Mouse (Mus musculus) lung, postnatal 25 days (tissue): ENCODE data around the gene Otop3.
"Not testable (repeated sequence)": the region's sequence is repeated elsewhere in the genome, so short reads cannot be mapped to it uniquely, and the experiment has no call there.

Experiments used
- DNase-seq: peaks from one replicate; pipeline ENCODE4 v3.0.0; 2022; ENCODE audit warnings: low spot score

Otop3 gene

DNA sequence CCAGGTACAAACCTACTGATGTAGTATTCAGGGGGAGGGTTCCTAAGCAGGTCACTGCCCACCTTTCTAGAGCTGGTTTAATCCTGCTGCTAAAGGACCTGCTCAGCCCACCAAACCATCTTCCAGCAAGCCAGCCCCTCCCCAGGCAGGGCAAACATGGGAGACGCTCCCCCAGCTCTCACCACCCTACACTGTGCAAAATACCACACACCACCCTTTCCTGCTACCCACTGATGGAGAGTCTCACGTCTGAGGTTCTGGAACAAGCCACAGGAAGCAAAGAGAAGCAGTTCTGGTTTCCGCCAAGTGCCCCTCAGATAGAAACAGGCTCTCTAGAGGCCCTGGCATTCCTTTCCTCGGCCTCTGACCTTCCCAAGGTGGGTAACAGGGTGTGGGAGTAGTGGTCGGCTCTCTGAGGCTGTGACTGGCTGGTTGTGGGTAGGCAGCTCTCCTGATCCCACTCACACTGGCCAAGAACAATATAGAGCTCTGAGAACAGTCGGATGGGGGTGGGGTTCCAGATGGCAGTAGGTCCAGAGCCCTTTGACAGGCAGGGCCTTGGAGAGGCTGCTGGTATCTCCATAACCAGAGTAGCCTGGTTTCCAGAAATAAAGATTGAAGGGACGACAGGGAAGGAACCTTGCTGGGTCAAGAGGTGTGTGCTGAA, 31.6 kb downstream of the Otop3 start:
- DNase-seq: no peak

DNA sequence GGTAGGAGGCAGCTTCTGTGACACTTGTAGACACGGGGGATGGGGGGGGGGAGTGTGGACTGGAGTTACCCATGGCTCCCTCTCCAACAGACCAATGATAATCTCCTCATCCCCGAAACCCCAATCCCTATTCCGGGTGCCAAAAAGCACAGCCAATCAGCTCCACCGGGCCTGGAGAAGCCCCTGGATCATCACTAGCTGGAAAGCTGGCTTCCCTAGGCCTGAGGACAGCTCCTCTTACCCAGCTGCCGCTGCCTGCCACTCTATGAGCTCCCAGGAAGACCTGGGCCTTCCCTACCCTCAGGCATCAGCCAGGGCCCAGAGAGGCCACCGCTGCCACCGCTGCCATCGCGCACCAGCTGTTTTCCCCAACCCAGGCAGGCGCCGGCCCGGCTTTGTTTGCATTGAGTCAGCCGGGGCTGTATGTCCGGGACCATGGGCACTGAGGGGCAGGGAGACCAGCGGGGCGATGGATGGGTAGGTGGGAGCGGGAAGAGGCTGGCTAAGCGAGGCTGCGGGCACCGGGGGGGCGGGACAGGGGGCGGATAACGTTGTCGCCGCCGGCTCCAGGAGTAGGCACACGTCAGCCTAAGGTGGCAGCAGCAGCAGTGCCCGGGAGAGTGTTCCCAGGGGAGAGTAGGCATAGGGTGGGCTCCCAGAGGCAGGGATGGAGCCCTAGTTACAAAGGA, 32.3 kb downstream of the Otop3 start:
- no peak for DNase-seq

DNA sequence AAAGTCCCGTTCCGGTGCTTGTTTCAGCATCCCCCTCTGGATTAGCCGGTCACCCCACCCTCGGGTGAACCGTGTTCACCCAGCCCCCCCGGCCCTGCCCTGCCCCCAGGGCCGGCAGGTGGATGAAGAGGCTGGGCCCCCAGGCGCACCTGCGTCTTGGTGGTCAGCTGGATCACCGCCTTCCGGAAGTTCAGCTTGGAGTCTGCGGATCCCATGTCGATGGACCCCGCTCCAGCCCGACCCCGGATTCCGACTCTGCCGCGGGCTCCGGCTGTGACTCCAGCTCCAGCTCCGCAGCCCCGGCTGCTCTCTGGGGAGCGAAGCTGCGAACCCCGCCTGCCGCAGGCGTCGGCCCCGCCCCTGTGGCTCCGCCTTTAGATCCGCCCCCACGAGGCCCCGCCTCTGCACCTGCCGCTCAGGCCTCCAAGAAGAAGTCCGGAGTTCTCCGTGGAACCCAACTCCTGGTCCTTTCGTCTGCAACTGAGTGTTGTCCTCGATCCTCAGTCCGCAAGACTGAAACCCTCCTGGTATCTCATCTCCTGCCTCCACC, 32.9 kb downstream of the Otop3 start, which contains the start of gene Hid1:
Gene Hid1 (minus strand): TSS at position 362 of the 550 bp plus-strand sequence.
- DNase-seq: peak; percentile 85

DNA sequence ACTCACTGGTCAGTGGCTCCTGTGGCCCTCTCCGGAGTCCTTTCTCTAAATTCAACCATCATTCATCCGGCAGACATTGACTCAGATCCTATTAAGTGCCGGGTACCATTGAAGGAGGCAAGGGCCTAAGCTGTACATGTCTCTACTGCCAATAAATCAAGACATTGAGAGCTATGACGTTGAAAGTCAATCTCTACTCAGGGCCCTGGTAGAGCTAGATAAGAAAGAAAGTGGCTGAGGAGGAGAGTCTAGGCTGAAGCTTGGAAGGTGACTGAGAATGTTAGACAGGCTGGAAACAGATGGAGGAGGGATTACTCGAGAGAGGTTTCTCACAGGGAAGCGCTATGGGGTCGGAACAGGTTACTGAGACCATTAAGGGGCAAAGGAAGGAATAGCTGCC, 35.8 kb downstream of the Otop3 start:
- no peak for DNase-seq

DNA sequence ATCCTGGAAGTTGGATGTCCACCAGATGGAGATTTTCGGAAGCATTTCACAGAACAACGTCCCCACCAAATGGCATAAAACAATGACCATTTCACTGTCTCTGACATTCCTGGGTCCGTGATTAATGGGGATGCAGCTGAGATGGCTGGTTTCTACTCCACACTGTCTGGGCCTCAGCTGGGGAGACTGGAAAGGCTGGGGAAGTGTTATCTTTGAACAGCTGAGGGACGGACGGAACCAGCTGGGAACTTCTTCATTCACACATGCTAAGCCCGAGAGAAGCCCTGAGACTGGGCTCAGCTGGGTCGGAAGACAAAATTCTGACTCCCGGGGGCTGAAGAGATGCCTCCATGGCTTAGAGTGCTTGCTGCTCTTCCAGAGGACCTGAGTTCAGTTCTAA, 36.8 kb downstream of the Otop3 start:
- no peak for DNase-seq

DNA sequence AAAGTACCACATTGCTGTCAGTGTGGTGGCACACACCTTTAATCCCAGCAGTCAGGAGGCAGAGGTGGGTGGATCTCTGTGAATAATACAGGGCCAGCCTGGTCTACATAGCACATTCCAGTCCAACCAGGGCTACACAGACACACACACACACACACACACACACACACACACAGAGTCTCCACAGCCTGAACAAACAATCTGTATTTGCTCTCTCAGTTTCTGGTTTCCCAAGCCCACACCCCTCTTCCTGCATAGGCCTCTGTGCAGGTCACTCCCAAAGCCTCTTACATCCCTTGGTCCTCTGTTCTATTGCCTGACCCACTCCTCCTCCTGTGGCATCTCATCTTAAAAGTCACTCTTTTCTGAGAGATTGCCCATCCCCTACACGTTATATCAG, 37.5 kb downstream of the Otop3 start:
- no peak for DNase-seq

DNA sequence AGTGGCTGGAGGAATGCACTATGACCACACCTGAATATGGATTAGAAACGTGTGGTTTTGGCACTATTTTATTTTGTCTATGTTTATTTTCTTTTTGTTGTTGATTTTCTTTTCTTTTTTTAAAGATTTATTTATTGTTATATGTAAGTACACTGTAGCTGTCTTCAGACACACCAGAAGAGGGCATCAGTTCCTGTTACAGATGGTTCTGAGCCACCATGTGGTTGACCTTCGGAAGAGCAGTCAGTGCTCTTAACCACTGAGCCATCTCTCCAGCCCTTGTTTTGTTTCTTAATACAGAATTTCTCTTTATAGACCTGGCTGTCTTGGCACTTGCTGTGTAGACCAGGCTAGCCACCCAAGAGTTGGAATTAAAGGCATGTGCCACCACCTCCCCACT, 38.2 kb downstream of the Otop3 start:
- DNase-seq: no peak

DNA sequence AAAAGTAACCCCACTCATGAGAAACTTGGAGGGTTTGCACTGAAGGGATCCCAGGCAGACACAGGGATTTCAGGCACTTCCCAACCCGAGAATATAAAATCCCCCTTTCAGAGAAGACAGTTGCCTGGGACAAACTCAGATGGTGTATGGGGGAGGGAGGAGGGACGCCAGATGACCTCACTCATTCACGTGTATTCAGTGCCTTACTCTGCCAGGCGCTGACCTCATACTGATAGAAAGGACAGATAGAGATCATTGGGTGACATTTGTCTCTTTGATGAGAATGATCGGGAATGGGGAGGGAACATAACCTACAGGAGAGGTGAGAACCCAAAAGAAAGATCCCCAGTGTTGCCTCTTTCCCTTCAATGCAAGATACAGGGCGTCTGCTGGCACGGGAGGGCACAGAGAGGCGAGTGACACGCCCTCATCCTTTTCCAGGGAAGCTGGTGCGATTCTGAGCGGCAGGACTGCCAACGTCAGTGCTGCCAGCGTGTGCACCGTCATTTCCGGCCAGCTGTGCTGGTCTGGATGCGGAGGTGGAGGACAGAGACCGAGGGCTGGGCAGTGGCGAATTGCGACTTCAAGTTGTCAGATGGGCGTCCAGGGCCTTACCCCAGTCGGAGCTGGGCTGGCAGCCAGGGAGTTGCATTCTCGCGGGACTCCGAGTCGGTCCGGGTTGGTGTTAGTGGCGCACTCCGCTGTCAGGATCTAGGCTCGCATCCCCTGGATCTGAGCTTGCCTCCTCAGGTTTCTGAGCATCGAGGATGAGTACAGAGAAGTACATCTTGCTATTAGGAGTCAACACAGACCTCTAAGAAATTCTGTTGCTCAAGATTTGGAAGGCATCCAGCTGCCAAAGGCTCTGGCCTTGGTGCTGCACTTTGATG, 39.5 kb downstream of the Otop3 start:
- peak; percentile 71 for DNase-seq

DNA sequence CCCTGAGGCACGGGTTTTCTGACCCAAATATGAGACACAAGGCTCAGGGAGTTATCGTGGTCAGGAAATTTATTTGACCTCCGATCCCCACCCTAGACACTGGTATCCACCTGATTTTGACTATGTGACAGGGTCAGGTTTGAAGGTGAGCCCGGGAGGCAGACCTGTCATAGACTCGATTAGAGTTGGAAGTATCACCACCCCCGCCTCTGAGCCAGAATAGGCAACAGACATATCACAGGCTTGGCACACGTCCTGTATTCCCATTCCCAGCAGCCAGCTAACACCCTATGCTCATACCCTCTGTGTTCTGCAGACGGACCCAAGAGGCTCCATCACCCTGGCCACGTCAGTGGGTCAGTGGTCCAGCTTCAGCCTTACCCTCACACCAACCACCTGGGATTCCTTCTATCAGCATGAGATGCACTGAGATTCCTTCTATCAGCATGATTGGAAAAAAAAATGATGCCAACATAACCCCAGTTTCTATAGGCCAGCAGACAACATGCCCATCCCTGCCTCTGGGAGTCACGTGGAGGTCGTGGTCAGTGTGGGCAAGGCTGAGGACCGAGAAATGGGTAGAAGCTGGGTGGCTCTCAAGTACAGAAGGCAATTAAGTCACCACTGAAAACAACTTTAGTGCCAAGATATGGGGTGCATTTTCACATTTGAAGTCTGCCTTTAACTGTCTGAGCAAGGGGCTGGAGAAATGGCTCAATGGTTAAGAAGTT, 40.3 kb downstream of the Otop3 start:
- no peak for DNase-seq

DNA sequence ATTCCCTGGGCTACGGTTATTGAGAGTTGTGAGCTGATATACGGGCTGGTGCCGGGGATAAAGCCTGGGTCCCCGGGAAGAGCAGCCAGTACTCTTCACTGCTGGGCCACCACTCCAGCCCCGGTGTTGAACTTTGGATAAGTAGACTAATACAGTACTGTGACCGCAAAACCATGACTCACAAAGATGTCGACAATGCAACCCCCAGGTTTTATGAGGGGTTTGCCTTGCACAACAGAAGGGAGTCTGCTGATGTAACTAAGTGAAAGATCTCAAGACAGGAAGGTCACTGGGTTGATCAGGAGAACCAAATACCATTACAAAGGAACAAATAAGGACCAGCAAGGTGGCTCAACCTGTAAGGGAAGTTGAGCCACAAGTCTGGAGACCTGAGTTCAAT, 42.2 kb downstream of the Otop3 start:
- DNase-seq: no peak

DNA sequence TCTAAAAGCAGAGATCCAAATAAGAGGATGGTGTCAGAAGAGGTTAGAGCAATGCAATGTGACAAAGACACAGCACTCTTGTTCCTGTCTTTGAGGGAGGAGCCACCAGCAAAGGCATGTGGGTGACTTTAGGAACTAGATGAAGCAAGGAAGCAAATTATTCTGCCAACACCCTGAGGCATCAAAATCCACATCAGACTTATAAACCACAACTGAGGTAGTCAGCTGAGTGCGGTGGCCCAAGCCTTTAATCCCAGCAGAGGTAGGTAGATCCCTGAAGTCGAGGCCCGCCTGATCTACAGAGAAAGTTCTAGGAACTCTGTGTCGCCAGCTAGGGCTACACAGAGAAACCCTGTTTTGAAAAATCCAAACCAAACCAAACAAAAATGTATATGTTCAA, 42.7 kb downstream of the Otop3 start:
- no peak for DNase-seq

DNA sequence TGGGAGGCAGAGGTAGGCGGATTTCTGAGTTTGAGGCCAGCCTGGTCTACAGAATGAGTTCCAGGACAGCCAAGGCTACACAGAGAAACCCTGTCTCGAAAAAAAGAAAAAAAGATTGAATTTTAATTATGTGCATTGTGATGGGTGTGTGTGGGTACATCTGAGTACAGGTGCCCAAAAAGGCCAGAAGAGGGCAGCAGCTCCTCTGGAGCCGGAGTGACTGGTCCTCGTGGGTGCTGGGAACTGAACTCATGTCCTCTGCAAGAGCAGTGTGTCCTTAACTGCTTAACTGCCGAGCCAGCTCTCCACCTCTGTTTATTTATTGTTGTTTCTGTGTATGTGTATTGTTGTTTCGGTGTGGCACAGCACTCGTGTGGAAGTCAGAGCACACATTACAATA, 43.3 kb downstream of the Otop3 start:
- no peak for DNase-seq

DNA sequence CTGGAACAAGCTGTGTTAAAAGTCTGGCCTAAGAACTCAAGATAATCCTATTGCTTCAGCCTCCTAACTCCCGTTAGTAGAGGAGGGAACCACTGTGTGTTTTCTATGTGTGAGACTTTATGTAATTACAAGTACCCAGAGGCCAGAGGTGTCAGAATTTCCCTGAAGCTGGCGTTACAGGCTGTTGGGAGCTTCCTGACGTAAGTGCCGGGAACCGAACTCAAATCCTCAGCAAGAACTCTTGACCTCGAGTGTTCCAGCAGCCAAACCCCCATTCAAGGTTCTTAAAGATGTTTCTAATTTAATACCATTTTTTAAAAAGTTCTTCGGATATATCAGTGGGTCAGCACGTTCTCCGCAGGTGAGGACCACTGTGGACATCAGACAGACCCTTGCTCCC, 46.7 kb downstream of the Otop3 start:
- DNase-seq: no peak

DNA sequence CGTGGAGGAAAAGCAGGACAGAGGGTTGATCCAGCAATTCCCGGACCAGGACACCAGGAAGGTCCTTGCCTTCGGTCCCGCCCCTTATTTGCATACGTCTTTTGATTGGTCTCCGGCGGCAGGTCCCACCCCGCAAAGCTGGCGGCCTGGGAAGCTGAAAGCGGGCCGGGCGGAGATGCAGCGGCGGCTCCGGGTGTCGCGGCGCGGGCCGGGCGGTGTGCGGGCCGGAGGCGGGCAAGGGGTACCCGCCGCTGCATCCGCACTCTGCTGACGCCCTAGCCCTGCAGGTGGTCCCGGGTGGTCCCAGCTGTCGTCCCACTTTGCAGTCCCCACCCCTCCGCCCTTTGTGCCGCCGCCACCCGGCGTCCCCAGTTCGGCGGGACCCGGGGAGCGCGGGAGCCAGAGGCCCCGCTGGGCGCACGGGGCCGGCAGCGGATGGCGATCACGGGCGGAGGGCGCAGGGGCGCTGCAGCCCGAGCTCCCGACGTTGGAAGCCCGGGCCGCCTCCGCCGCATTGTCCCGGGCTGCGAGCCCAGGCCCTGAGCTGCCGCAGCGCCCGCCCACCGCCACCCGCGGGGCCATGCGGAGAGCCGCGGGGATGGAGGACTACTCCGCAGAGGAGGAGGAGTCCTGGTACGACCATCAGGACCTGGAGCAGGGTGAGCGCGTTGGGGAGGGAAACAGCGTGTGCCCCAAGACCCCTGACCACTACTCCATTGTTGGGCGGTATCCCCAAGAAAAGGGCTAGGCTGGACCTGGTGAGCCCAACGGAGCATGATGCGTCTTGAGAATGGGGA, 47.4 kb downstream of the Otop3 start, which contains the start of gene Cdr2l:
Gene Cdr2l (plus strand): TSS at position 174 of the 797 bp plus-strand sequence.
- DNase-seq: peak; percentile 95

DNA sequence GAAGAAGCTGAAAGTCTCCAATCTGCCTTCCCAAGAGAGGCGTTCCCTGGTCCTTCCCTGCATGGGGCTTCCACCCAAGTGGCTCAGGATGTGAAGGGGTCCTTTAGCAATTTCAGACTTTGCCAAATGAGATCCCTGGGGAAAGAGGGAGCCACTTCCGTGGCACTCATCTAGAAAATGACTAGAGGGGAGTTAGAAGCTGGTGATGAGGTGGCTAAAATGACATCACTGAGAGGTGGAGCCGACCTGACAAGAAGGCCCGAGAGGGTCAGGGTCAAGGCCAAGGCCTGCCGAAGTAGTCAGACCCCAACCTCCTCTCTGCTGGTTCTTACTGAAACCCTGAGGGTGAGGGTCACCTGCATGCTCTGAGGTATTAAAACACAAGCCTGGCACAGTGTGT, 48.4 kb downstream of the Otop3 start:
- DNase-seq: no peak

DNA sequence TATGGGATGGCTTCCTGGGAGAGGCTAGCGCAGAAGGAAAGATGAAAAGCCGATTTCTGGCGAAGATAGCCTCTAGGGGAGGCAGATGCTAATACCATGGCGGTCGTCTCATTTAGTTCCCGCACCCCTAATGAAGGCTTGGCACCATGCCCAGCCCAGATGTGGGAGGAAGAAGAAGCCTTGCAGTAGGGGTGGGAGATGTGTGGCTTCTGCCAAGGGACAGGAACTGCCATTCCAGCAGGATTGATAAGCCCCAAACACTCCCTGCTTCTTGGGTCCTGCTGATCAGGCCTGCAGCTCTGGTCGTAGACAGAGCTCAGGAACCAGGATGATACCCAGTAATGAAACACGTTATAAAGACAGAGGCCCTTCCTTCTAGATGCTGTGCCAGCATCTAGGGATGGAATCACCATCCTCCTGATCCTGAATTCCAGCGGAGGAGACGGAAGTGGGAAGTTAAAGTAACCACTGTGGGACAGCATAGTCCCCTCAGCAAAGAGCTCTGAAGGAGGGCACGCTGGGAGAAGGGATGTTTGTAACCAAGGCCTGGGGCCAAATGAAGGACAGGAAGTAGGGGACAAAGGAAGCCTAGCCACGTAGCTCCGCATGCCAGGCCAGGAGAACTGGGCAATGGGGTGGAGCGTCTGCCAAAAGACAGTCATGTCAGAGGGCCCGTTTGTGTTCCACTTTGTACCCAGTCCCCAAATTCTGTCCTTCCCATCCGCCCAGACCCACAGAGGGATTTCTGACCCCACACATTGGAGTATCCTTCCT, 49.4 kb downstream of the Otop3 start:
- peak; percentile 51 for DNase-seq

DNA sequence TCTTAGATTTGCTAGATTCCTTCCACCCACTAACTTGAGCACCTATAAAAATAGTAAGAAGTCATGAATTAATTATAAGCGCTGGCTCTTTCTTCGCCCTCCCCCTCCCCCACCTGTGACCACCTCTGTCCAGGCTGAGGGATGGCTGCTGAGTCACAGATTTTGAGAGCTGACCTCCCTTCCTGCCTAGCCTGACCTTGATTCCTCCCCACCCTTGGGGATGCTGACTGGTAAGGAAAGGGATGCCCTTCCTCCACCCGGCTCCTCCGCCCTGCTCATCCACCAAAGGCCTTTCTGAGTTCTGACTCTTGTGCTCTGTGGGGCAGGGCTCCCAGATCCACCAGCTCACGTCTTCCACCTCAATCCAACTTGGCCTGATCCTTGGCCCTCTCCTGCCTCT, 50.1 kb downstream of the Otop3 start:
- DNase-seq: no peak

DNA sequence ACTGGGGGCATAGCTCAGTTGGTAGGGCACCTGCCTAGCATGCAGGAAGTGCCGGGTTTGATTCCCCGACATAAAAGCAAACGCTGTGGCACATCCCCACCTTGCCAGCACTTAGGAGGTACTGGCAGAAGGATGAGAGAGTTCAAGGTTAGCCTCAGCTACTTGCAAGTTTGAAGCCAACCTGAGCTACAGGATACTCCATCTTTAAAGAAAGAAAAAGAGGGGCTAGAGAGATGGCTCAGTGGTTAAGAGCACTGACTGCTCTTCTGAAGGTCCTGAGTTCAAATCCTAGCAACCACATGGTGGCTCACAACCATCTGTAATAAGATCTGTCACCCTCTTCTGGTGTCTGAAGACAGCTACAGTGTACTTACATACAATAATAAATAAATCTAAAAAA, 52.3 kb downstream of the Otop3 start:
- not testable (repeated sequence) for DNase-seq

DNA sequence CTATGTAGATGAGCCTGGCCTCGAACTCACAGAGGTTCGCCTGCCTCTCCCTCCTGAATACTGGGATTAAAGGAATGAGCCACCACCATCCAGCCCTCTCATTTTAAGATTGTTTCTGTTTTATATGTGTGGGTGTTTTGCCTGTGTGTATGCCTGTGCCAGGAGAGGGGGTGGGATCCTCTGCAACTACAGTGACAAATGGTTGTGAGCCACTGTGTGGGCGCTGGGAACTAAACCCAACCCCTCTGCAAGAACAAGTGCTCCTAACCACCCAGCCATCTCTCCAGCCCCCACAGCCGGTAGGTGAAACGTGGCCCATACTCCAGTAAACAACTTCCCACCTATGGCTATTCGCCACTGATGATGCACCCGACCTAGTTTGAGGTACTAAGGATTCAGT, 56.8 kb downstream of the Otop3 start:
- DNase-seq: no peak

DNA sequence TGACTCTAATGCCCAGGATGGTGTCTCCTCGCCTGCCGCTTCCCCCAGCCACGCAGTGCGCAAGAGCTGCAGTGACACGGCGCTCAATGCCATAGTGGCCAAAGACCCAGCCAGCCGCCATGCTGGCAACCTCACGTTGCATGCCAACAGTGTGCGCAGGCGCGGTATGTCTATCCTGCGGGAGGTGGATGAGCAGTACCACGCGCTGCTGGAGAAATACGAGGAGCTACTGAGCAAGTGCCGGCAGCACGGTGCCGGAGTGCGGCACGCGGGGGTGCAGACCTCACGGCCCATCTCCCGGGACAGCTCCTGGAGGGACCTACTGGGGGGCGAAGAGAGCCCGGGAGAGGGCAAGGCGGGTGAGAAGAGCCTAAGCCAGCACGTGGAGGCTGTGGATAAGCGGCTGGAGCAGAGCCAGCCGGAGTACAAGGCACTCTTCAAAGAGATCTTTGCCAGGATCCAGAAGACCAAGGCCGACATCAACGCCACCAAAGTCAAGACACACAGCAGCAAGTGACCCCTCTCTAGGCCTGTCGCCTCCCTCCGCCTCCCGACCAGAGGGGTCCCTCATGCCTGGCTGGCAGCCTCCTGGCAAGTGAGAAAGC, 59.3 kb downstream of the Otop3 start:
- no peak for DNase-seq
